Comparison of ENCODE assay signal across 10 mouse cellular contexts in genomic region chr11:96003100-96003900, GRCm38 (mm10). TPM values are rescaled to one million over a fixed set of nuclear protein-coding genes. Genes with fewer than 3 reads are reported as not detected.
A peak's percentile ranks its signal among the peaks of the same experiment; 100 is the strongest.
DNase-seq lines count a peak whose midpoint lies in the region; ATAC-seq and TF ChIP-seq lines count a peak whose summit lies in the region.
"Had no signal": no experiment of that assay in that cellular context is flagged by ENCODE, and none has a peak within 500 bp of the region (broad histone marks: within the 10 kb centered on the region; RNA-seq: fewer than 3 reads in every experiment).

No protein-coding gene starts in this region.

- H3K4me1 ChIP-seq in lung, embryonic 15.5 days = peaks cover 60% of the 10 kb centered on the region
- peaks cover 26% of the 10 kb centered on the region for H3K4me1 ChIP-seq in forebrain, embryonic 16.5 days (replicated peaks; ENCODE audit: control insufficient read depth, insufficient read depth, low read length)
- H3K4me1 ChIP-seq in liver, embryonic 14.5 days (replicated peaks; ENCODE audit: control insufficient read depth in 2 of 2, insufficient read depth in 2 of 2, low read length in 1 of 2) = peaks cover 11 to 13% of the 10 kb centered on the region in 2 experiments; a peak in 3 of 4 replicates
- H3K4me1 ChIP-seq in stomach, postnatal 0 days (replicated peaks; ENCODE audit: control insufficient read depth, insufficient read depth) = 0 out of 2 replicates have a peak, but pooled peaks cover 4% of the 10 kb centered on the region

- ATAC-seq in lung, embryonic 15.5 days (ENCODE audit: borderline replicate concordance, extremely low read depth, low FRiP score, low TSS enrichment) = no peak
- ATAC-seq in forebrain, embryonic 16.5 days = no peak
- ATAC-seq in liver, embryonic 14.5 days (ENCODE audit: insufficient read depth) = no peak
- no peak for ATAC-seq in stomach, postnatal 0 days (ENCODE audit: low FRiP score, low TSS enrichment)

- TF ChIP-seq EP300 in liver, embryonic 14.5 days (IDR thresholded peaks at IDR 0.05; ENCODE audit: low read depth) = no peak
- no peak for TF ChIP-seq EP300 in stomach, postnatal 0 days (optimal IDR thresholded peaks at IDR 0.05)

- peak overlapping the region; percentile 73 for H3K4me3 ChIP-seq in lung, embryonic 15.5 days
- peak overlapping the region; percentile 40 for H3K4me3 ChIP-seq in forebrain, embryonic 16.5 days (replicated peaks; ENCODE audit: low read length)
- H3K4me3 ChIP-seq in liver, embryonic 14.5 days (ENCODE audit: insufficient read depth in 1 of 2, low read depth in 2 of 2, low read length in 2 of 2) = peak overlapping the region; percentile 41 to 89
- H3K4me3 ChIP-seq in stomach, postnatal 0 days (ENCODE audit: low read depth, low read length) = no peak overlapping the region

- H3K9ac ChIP-seq in lung, embryonic 15.5 days = peak overlapping the region; percentile 87
- peak overlapping the region; percentile 45 for H3K9ac ChIP-seq in forebrain, embryonic 16.5 days (replicated peaks; ENCODE audit: low read depth, low read length)
- 0 out of 2 replicates have a peak overlapping the region, but pooled peaks have one; percentile 11 for H3K9ac ChIP-seq in liver, embryonic 14.5 days (replicated peaks)
- no peak overlapping the region for H3K9ac ChIP-seq in stomach, postnatal 0 days (ENCODE audit: low read length)

- TF ChIP-seq CTCF in liver, embryonic 14.5 days (IDR thresholded peaks at IDR 0.05; ENCODE audit: low read depth) = no peak
- TF ChIP-seq CTCF in stomach, postnatal 0 days (IDR thresholded peaks at IDR 0.05; ENCODE audit: low read depth) = no peak

- H3K27me3 ChIP-seq in lung, embryonic 15.5 days = 0 out of 2 replicates have a peak, but pooled peaks cover 3% of the 10 kb centered on the region
- no peaks in the 10 kb centered on the region for H3K27me3 ChIP-seq in forebrain, embryonic 16.5 days (replicated peaks; ENCODE audit: control insufficient read depth, insufficient read depth, low read length)
- H3K27me3 ChIP-seq in liver, embryonic 14.5 days (ENCODE audit: control insufficient read depth, insufficient read depth, low read length) = peaks cover 17% of the 10 kb centered on the region
- H3K27me3 ChIP-seq in stomach, postnatal 0 days (ENCODE audit: control insufficient read depth, insufficient read depth, low read length) = peaks cover 5% of the 10 kb centered on the region; the same call in 1 of the 2 replicates

- H3K36me3 ChIP-seq in lung, embryonic 15.5 days = no peaks in the 10 kb centered on the region
- no peaks in the 10 kb centered on the region for H3K36me3 ChIP-seq in forebrain, embryonic 16.5 days (ENCODE audit: control insufficient read depth, insufficient read depth)
- no peaks in the 10 kb centered on the region for H3K36me3 ChIP-seq in liver, embryonic 14.5 days (replicated peaks; ENCODE audit: control insufficient read depth, insufficient read depth, low read depth)
- H3K36me3 ChIP-seq in stomach, postnatal 0 days (ENCODE audit: control insufficient read depth, insufficient read depth, low read length) = no peaks in the 10 kb centered on the region

- peak overlapping the region; percentile 93 for H3K27ac ChIP-seq in lung, embryonic 15.5 days
- H3K27ac ChIP-seq in forebrain, embryonic 16.5 days (ENCODE audit: low read length) = no peak overlapping the region
- no peak overlapping the region for H3K27ac ChIP-seq in liver, embryonic 14.5 days
- no peak overlapping the region for H3K27ac ChIP-seq in stomach, postnatal 0 days (replicated peaks)

- no peaks in the 10 kb centered on the region for H3K9me3 ChIP-seq in lung, embryonic 15.5 days
- H3K9me3 ChIP-seq in forebrain, embryonic 16.5 days (ENCODE audit: control insufficient read depth, low read length) = no peaks in the 10 kb centered on the region
- H3K9me3 ChIP-seq in liver, embryonic 14.5 days (ENCODE audit: control insufficient read depth, low read length) = no peaks in the 10 kb centered on the region
- H3K9me3 ChIP-seq in stomach, postnatal 0 days (ENCODE audit: control insufficient read depth, low read length) = no peaks in the 10 kb centered on the region

- WGBS in lung, embryonic 15.5 days = 4% methylated on average over 12 of the region's 12 CpGs
- WGBS in forebrain, embryonic 16.5 days = 3% methylated on average over 12 of the region's 12 CpGs
- WGBS in liver, embryonic 14.5 days (ENCODE audit: insufficient replicate concordance) = 12% methylated on average over 12 of the region's 12 CpGs
- 28% methylated on average over 12 of the region's 12 CpGs for WGBS in stomach, postnatal 0 days

- no peak for DNase-seq in lung, postnatal 36 days
- no peak for DNase-seq in liver, embryonic 14.5 days (ENCODE audit: low read depth in 3 of 3, low spot score in 3 of 3)
- no peak for DNase-seq in stomach, postnatal 0 days (ENCODE audit: low spot score)
- no peak for DNase-seq in spleen, adult 12 weeks (ENCODE audit: low spot score)
- no peak for DNase-seq in urinary bladder, adult 18-20 months (ENCODE audit: low spot score in 2 of 2)
- DNase-seq in adrenal gland, postnatal 36 days = no peak
- DNase-seq: lung, postnatal 10 days; right cerebral cortex, adult 18-20 months had no signal

- peak overlapping the region; percentile 92 for H3K4me2 ChIP-seq in lung, embryonic 15.5 days
- H3K4me2 ChIP-seq in forebrain, embryonic 16.5 days (ENCODE audit: low read length) = peak overlapping the region; percentile 74
- H3K4me2 ChIP-seq in liver, embryonic 14.5 days (ENCODE audit: low read depth) = peak overlapping the region; percentile 97
- H3K4me2 ChIP-seq in stomach, postnatal 0 days (replicated peaks; ENCODE audit: low read depth) = peak overlapping the region; percentile 88

RNA-seq across cellular contexts. Expression of gene Igf2bp1, which starts 2.4 kb away (rescaled TPM):
- polyA plus RNA-seq in lung, embryonic 15.5 days (2015; fragmentation: Nextera tagmentation; extraction: Ambion mirVana) = 36.0 and 36.6 TPM in 2 replicates
- 20.2 and 22.4 TPM in 2 replicates for polyA plus RNA-seq in forebrain, embryonic 16.5 days (2015; fragmentation: Nextera tagmentation; extraction: Ambion mirVana)
- polyA plus RNA-seq in liver, embryonic 14.5 days (2012; rRNA removed) = 3.0 and 4.1 TPM in 2 replicates
- polyA plus RNA-seq in liver, embryonic 14.5 days (2014; fragmentation: Nextera tagmentation; extraction: Ambion mirVana) = 7.1 and 7.6 TPM in 2 replicates
- 4.3 and 5.2 TPM in 2 replicates for polyA plus RNA-seq in stomach, postnatal 0 days (2015; fragmentation: Nextera tagmentation; extraction: Ambion mirVana)
- 1 to 10 TPM; 2.1 to 4.7 TPM for total RNA-seq in adrenal gland, postnatal 36 days (2021)

RNA-seq across cellular contexts. Expression of gene Gip, which starts 21.0 kb away (rescaled TPM):
- not detected in 2 replicates for polyA plus RNA-seq in lung, embryonic 15.5 days (2015; fragmentation: Nextera tagmentation; extraction: Ambion mirVana)
- polyA plus RNA-seq in forebrain, embryonic 16.5 days (2015; fragmentation: Nextera tagmentation; extraction: Ambion mirVana) = not detected in 2 replicates
- polyA plus RNA-seq in liver, embryonic 14.5 days (2012; rRNA removed) = 0.09 TPM in 1 of 2 replicates, not detected in the other
- not detected in 2 replicates for polyA plus RNA-seq in liver, embryonic 14.5 days (2014; fragmentation: Nextera tagmentation; extraction: Ambion mirVana)
- polyA plus RNA-seq in stomach, postnatal 0 days (2015; fragmentation: Nextera tagmentation; extraction: Ambion mirVana) = 1.8 and 3.2 TPM in 2 replicates
- total RNA-seq in adrenal gland, postnatal 36 days (2021) = not detected

RNA-seq across cellular contexts. Expression of gene Snf8, which starts 31.4 kb away (rescaled TPM):
- polyA plus RNA-seq in lung, embryonic 15.5 days (2015; fragmentation: Nextera tagmentation; extraction: Ambion mirVana) = 91.4 and 94.6 TPM in 2 replicates
- 113 and 129 TPM in 2 replicates for polyA plus RNA-seq in forebrain, embryonic 16.5 days (2015; fragmentation: Nextera tagmentation; extraction: Ambion mirVana)
- polyA plus RNA-seq in liver, embryonic 14.5 days (2012; rRNA removed) = 18.5 and 28.2 TPM in 2 replicates
- 28.9 and 30.0 TPM in 2 replicates for polyA plus RNA-seq in liver, embryonic 14.5 days (2014; fragmentation: Nextera tagmentation; extraction: Ambion mirVana)
- polyA plus RNA-seq in stomach, postnatal 0 days (2015; fragmentation: Nextera tagmentation; extraction: Ambion mirVana) = 76.0 and 83.0 TPM in 2 replicates
- total RNA-seq in adrenal gland, postnatal 36 days (2021) = 10 to 100 TPM; 85.8 to 89.6 TPM
